Mouse (Mus musculus): ENCODE data around the gene Ahdc1. TPM values are rescaled to one million over a fixed set of nuclear protein-coding genes. Genes with fewer than 3 reads are reported as not detected.
"Not testable (repeated sequence)": the region's sequence is repeated elsewhere in the genome, so short reads cannot be mapped to it uniquely, and the experiment has no call there.

Gene Ahdc1
- polyA plus RNA-seq, 1 experiment from 2014 or later = 10.7 TPM

- Histone ChIP-seq H3K4me1 (ENCODE audit: control insufficient read depth, insufficient read depth, low read length) (peaks cover 47% of the 10 kb centered on the region), H3K27ac (ENCODE audit: low read length) (peak overlapping the region; percentile 84), H3K4me3 (ENCODE audit: low read depth, low read length) (0 out of 2 replicates have a peak overlapping the region, but pooled peaks have one; percentile 3), H3K4me2 (replicated peaks; ENCODE audit: low read depth, low read length) (peak overlapping the region; percentile 30; the same call in 1 of the 2 replicates)
- H3K9ac ChIP-seq (replicated peaks; ENCODE audit: low read depth, low read length); H3K36me3 ChIP-seq (ENCODE audit: control insufficient read depth, insufficient read depth, low read length); H3K9me3 ChIP-seq (ENCODE audit: control insufficient read depth, low read depth, low read length); H3K27me3 ChIP-seq (ENCODE audit: control insufficient read depth, insufficient read depth, low read length); ATAC-seq (ENCODE audit: insufficient number of reproducible peaks, insufficient read depth, low FRiP score, low read depth): not testable (repeated sequence)
- WGBS = 14% methylated on average over 3 of the region's 3 CpGs
These were observed 84.6 kb downstream of the Ahdc1 start for GRCm38 (mm10) chr4:133095734-133096065.

- H3K27me3 ChIP-seq (ENCODE audit: control insufficient read depth, insufficient read depth, low read length); H3K27ac ChIP-seq (ENCODE audit: low read length); H3K9me3 ChIP-seq (ENCODE audit: control insufficient read depth, low read depth, low read length); H3K4me2 ChIP-seq (replicated peaks; ENCODE audit: low read depth, low read length); H3K9ac ChIP-seq (replicated peaks; ENCODE audit: low read depth, low read length); ATAC-seq (ENCODE audit: insufficient number of reproducible peaks, insufficient read depth, low FRiP score, low read depth); H3K36me3 ChIP-seq (ENCODE audit: control insufficient read depth, insufficient read depth, low read length): not testable (repeated sequence)
- peaks cover 38% of the 10 kb centered on the region for H3K4me1 ChIP-seq (ENCODE audit: control insufficient read depth, insufficient read depth, low read length)
- 0 out of 2 replicates have a peak overlapping the region, but pooled peaks have one; percentile 15 for H3K4me3 ChIP-seq (ENCODE audit: low read depth, low read length)
- 0% methylated on average over 10 of the region's 26 CpGs for WGBS
These were observed 85.6 kb downstream of the Ahdc1 start for GRCm38 (mm10) chr4:133096671-133097070.

GRCm38 (mm10) chr4:133101751-133102150 lies 90.7 kb downstream of the Ahdc1 start:
- Histone ChIP-seq H3K4me2 (replicated peaks; ENCODE audit: low read depth, low read length) (no peak overlapping the region), H3K4me3 (ENCODE audit: low read depth, low read length) (no peak overlapping the region), H3K36me3 (ENCODE audit: control insufficient read depth, insufficient read depth, low read length) (no peaks in the 10 kb centered on the region; the same call in 1 of the 2 replicates), H3K9me3 (ENCODE audit: control insufficient read depth, low read depth, low read length) (no peaks in the 10 kb centered on the region), H3K4me1 (ENCODE audit: control insufficient read depth, insufficient read depth, low read length) (0 out of 2 replicates have a peak, but pooled peaks cover 6% of the 10 kb centered on the region), H3K27me3 (ENCODE audit: control insufficient read depth, insufficient read depth, low read length) (no peaks in the 10 kb centered on the region), H3K9ac (replicated peaks; ENCODE audit: low read depth, low read length) (no peak overlapping the region), H3K27ac (ENCODE audit: low read length) (no peak overlapping the region)
- WGBS = 77% methylated on average over 9 of the region's 9 CpGs
- no peak for ATAC-seq (ENCODE audit: insufficient number of reproducible peaks, insufficient read depth, low FRiP score, low read depth)

- Histone ChIP-seq H3K36me3 (ENCODE audit: control insufficient read depth, insufficient read depth, low read length) (no peaks in the 10 kb centered on the region; the same call in 1 of the 2 replicates), H3K4me2 (replicated peaks; ENCODE audit: low read depth, low read length) (peak overlapping the region; percentile 19; the same call in 1 of the 2 replicates), H3K9me3 (ENCODE audit: control insufficient read depth, low read depth, low read length) (no peaks in the 10 kb centered on the region), H3K27me3 (ENCODE audit: control insufficient read depth, insufficient read depth, low read length) (no peaks in the 10 kb centered on the region), H3K9ac (replicated peaks; ENCODE audit: low read depth, low read length) (no peak overlapping the region), H3K27ac (ENCODE audit: low read length) (peak overlapping the region; percentile 88), H3K4me1 (ENCODE audit: control insufficient read depth, insufficient read depth, low read length) (peaks cover 16% of the 10 kb centered on the region; the same call in 1 of the 2 replicates), H3K4me3 (ENCODE audit: low read depth, low read length) (no peak overlapping the region)
- peak; percentile 86 for ATAC-seq (ENCODE audit: insufficient number of reproducible peaks, insufficient read depth, low FRiP score, low read depth)
- 22% methylated on average over 16 of the region's 16 CpGs for WGBS
These were observed 92.6 kb downstream of the Ahdc1 start for GRCm38 (mm10) chr4:133103525-133104193.

GRCm38 (mm10) chr4:133104194-133104569 lies 93.1 kb downstream of the Ahdc1 start:
- no peaks in the 10 kb centered on the region; the same call in 1 of the 2 replicates for H3K36me3 ChIP-seq (ENCODE audit: control insufficient read depth, insufficient read depth, low read length)
- H3K4me3 ChIP-seq (ENCODE audit: low read depth, low read length) = no peak overlapping the region
- H3K4me2 ChIP-seq (replicated peaks; ENCODE audit: low read depth, low read length) = peak overlapping the region; percentile 19; the same call in 1 of the 2 replicates
- peak; percentile 11; the same call in 1 of the 2 replicates for ATAC-seq (ENCODE audit: insufficient number of reproducible peaks, insufficient read depth, low FRiP score, low read depth)
- H3K4me1 ChIP-seq (ENCODE audit: control insufficient read depth, insufficient read depth, low read length) = peaks cover 19% of the 10 kb centered on the region; the same call in 1 of the 2 replicates
- WGBS = 24% methylated on average over 10 of the region's 10 CpGs
- no peak overlapping the region for H3K9ac ChIP-seq (replicated peaks; ENCODE audit: low read depth, low read length)
- no peaks in the 10 kb centered on the region for H3K9me3 ChIP-seq (ENCODE audit: control insufficient read depth, low read depth, low read length)
- H3K27me3 ChIP-seq (ENCODE audit: control insufficient read depth, insufficient read depth, low read length) = no peaks in the 10 kb centered on the region
- H3K27ac ChIP-seq (ENCODE audit: low read length) = peak overlapping the region; percentile 88

GRCm38 (mm10) chr4:133106691-133107090 lies 95.6 kb downstream of the Ahdc1 start:
- Histone ChIP-seq H3K9me3 (ENCODE audit: control insufficient read depth, low read depth, low read length) (no peaks in the 10 kb centered on the region), H3K4me2 (replicated peaks; ENCODE audit: low read depth, low read length) (no peak overlapping the region), H3K36me3 (ENCODE audit: control insufficient read depth, insufficient read depth, low read length) (no peaks in the 10 kb centered on the region; the same call in 1 of the 2 replicates), H3K9ac (replicated peaks; ENCODE audit: low read depth, low read length) (no peak overlapping the region), H3K4me3 (ENCODE audit: low read depth, low read length) (no peak overlapping the region), H3K27ac (ENCODE audit: low read length) (no peak overlapping the region), H3K4me1 (ENCODE audit: control insufficient read depth, insufficient read depth, low read length) (peaks cover 19% of the 10 kb centered on the region; the same call in 1 of the 2 replicates), H3K27me3 (ENCODE audit: control insufficient read depth, insufficient read depth, low read length) (no peaks in the 10 kb centered on the region)
- WGBS = 95% methylated on average over 7 of the region's 7 CpGs
- no peak for ATAC-seq (ENCODE audit: insufficient number of reproducible peaks, insufficient read depth, low FRiP score, low read depth)

GRCm38 (mm10) chr4:133107788-133108281 lies 96.8 kb downstream of the Ahdc1 start:
- WGBS = 52% methylated on average over 13 of the region's 13 CpGs
- Histone ChIP-seq H3K9me3 (ENCODE audit: control insufficient read depth, low read depth, low read length) (no peaks in the 10 kb centered on the region), H3K4me2 (replicated peaks; ENCODE audit: low read depth, low read length) (no peak overlapping the region), H3K36me3 (ENCODE audit: control insufficient read depth, insufficient read depth, low read length) (no peaks in the 10 kb centered on the region), H3K27ac (ENCODE audit: low read length) (peak overlapping the region; percentile 7; the same call in 1 of the 2 replicates), H3K4me3 (ENCODE audit: low read depth, low read length) (no peak overlapping the region), H3K27me3 (ENCODE audit: control insufficient read depth, insufficient read depth, low read length) (no peaks in the 10 kb centered on the region), H3K9ac (replicated peaks; ENCODE audit: low read depth, low read length) (no peak overlapping the region), H3K4me1 (ENCODE audit: control insufficient read depth, insufficient read depth, low read length) (peaks cover 19% of the 10 kb centered on the region; the same call in 1 of the 2 replicates)
- ATAC-seq (ENCODE audit: insufficient number of reproducible peaks, insufficient read depth, low FRiP score, low read depth) = no peak

GRCm38 (mm10) chr4:133108481-133109334 lies 97.6 kb downstream of the Ahdc1 start:
- no peak for ATAC-seq (ENCODE audit: insufficient number of reproducible peaks, insufficient read depth, low FRiP score, low read depth)
- Histone ChIP-seq H3K27me3 (ENCODE audit: control insufficient read depth, insufficient read depth, low read length) (no peaks in the 10 kb centered on the region), H3K4me1 (ENCODE audit: control insufficient read depth, insufficient read depth, low read length) (peaks cover 19% of the 10 kb centered on the region; the same call in 1 of the 2 replicates), H3K27ac (ENCODE audit: low read length) (no peak overlapping the region; the same call in 1 of the 2 replicates), H3K4me3 (ENCODE audit: low read depth, low read length) (no peak overlapping the region), H3K36me3 (ENCODE audit: control insufficient read depth, insufficient read depth, low read length) (no peaks in the 10 kb centered on the region), H3K4me2 (replicated peaks; ENCODE audit: low read depth, low read length) (no peak overlapping the region), H3K9ac (replicated peaks; ENCODE audit: low read depth, low read length) (no peak overlapping the region), H3K9me3 (ENCODE audit: control insufficient read depth, low read depth, low read length) (no peaks in the 10 kb centered on the region)
- WGBS = 71% methylated on average over 13 of the region's 13 CpGs

Measured in stomach, embryonic 14.5 days (tissue).